Mouse (Mus musculus) cerebellum, adult 2 months (tissue): ENCODE data around the gene Serpine2.

Source experiments
- CTCF ChIP-seq: fragments of 200-500 bp; IDR thresholded peaks from 2 replicates; pipeline ENCODE4 v1.5.1; 2011; ENCODE audit warnings: low read depth, mild to moderate bottlenecking, control low read depth, low read length, moderate library complexity, borderline replicate concordance; ENCODE audit not compliant: insufficient read depth
- POLR2A ChIP-seq: fragments of 200-500 bp; IDR thresholded peaks from 2 replicates; pipeline ENCODE4 v1.6.1; 2011; ENCODE audit warnings: low read length, control low read depth, borderline replicate concordance; ENCODE audit not compliant: insufficient read depth

- TF ChIP-seq CTCF (no peak), POLR2A (no peak)
Observed at GRCm38 (mm10) chr1:79759436-79759972, 101.5 kb downstream of the Serpine2 start.
